Mouse (Mus musculus): ENCODE data around the gene Ache.
A peak's percentile ranks its signal among the peaks of the same experiment; 100 is the strongest.

The Ache gene

DNA sequence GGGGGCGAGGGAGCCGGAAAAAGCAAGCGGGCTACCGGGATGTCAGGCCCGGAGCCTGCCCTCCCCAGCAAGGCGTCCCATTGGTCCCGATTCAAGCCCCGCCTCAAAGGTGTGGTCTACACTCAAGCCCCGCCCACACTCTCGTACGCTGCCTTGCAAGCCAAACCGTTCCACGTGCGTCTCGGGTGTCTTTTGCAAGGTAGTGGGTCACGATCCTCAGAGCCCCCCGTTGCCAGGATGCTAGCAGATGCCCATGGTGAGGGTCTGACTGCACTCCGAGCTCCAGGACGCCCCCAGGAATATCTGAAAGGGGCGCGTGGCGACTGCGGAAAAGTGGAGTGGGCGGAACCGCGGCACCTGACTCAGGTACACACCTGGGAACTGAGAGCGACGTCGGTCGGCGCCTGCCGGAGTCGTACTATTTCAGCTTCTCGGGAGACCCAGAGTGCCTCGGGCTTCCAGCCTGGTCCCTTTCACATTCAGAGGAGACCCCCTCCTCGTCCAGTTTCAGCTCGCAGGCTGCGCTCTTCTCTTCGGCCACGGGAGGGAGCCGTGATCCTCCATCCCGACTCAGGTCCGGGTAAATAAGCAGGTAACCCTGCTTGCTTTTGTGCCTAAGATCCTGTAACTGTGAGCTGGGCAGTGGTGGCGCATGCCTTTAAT lies 46.3 kb downstream of the Ache start, which contains the start of gene Slc12a9:
TSS of gene Slc12a9 (minus strand) at position 86 of the 663 bp plus-strand sequence.
- DNase-seq (ENCODE audit: low spot score in 2 of 2): peak; percentile 87 to 96

DNA sequence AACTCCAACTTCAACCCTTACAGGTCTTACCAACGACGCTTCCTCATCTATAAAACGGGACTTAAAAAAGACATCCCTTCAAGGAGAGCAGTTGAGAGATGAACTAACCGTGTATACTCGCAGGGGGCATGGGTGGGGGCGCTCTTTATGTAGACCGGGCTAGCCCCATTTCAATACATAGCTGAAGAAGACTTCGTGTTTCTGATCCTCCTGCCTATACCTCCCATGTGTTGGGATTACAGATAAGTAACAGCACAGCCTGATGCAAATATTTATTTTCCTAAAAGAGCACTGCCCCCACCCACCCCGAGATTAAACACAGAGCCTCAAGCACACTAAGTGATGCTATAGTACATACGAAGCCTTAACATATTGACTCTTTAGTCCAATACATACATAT lies 47.0 kb downstream of the Ache start:
- DNase-seq (ENCODE audit: low spot score in 2 of 2): no peak

GRCm38 (mm10) chr5:137335066-137335465 lies 47.7 kb downstream of the Ache start:
- no peak for DNase-seq (ENCODE audit: low spot score in 2 of 2)

- DNase-seq (ENCODE audit: low spot score in 2 of 2): no peak
These were observed 49.9 kb downstream of the Ache start for GRCm38 (mm10) chr5:137337190-137337589.

GRCm38 (mm10) chr5:137338256-137338655 lies 50.9 kb downstream of the Ache start:
- peak; percentile 67 to 92 for DNase-seq (ENCODE audit: low spot score in 2 of 2)

DNA sequence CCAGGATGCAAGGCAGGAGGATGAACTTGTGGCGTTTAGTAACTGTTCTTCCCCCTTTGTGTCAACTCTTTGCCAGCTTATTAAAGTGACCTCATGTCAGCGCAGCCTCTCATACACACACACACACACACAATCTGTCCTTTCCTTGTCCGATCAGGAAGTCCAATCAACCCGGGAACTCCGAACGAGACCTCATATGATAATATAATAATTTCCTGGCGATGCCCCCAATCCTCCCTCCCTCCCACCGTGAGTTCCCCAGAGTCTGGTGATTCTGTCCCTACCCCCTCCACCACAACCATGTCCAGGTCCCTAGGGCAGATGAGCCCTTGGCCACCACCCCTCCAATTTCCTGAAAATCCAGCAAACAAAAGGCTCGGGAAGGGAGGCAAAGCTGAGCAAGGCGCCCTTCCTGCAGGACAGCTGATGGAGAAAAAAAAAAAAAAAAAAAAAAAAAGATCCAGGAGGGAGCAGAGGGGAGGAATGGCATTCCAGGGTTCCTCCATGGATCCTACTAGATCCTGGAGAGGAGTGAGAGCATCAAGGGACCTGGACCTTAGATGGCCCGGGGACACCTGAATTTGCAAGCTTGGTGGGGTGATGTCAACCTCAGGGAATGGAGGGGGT lies 51.5 kb downstream of the Ache start:
- peak; percentile 34 to 41 for DNase-seq (ENCODE audit: low spot score in 2 of 2)

GRCm38 (mm10) chr5:137339290-137339979 lies 52.1 kb downstream of the Ache start:
- peak; percentile 35 to 57 for DNase-seq (ENCODE audit: low spot score in 2 of 2)

GRCm38 (mm10) chr5:137340222-137340621 lies 52.9 kb downstream of the Ache start:
- DNase-seq (ENCODE audit: low spot score in 2 of 2): peak in 1 of 2 experiments; percentile 57

DNA sequence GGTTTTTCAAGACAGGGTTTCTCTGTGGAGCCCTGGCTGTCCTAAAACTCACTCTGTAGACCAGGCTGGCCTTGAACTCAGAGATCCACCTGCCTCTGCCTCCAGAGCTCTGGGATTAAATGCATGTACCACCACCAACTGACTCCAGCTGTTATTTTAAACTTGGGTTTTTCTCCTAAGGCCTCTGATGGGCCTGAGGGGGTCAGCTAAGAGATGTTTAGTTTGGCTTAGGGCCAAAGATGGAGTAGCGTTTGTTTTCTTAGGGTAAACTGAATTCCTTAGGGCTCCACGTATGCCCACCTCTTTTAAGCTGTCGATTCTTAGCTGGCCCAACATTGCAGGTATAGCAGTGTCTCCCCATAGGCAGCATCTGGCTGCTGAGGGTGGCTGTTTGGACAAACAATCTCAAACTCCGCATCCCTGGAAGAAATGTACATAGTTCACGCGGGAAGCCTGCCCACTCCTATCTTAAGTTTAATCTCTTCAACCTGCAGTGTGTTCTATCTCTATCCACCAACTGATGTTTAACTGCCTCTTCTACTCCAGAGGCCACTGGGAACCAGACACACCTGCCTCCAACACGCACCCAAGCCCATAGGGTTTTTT lies 55.2 kb downstream of the Ache start:
- no peak for DNase-seq (ENCODE audit: low spot score in 2 of 2)

DNA sequence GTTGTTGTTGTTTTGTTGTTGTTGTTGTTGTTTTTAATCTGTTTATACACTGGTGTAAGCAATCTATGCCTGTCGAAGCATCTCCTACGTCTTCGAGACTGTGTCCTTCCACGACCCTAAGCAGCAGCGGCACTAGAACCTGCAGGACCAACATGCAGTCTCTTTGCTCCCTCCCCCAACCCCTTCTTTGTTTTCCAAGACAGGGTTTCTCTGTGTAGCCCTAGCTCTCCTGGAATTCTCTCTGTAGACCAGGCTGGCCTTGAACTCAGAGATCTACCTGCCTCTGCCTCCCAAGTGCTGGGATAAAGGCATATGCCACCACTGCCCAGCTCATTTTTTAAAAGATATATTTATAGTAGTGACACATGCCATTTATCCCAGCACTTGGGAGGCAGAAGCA lies 56.1 kb downstream of the Ache start:
- DNase-seq (ENCODE audit: low spot score in 2 of 2): no peak

- DNase-seq (ENCODE audit: low spot score in 2 of 2): no peak
These were observed 56.5 kb downstream of the Ache start for GRCm38 (mm10) chr5:137343869-137344268.

Measured in spleen, postnatal 10 days (tissue).